Mouse (Mus musculus): ENCODE data around the gene Snap25. TPM values are rescaled to one million over a fixed set of nuclear protein-coding genes. Genes with fewer than 3 reads are reported as not detected.

The Snap25 gene
- polyA plus RNA-seq, 1 experiment from 2014 or later: 0.09 TPM

- WGBS: 60% methylated on average over 3 of the region's 3 CpGs
- Histone ChIP-seq H3K4me1 (replicated peaks; ENCODE audit: insufficient read depth, low read length) (no peaks in the 10 kb centered on the region), H3K4me3 (replicated peaks; ENCODE audit: low read depth, low read length) (no peak overlapping the region), H3K27ac (no peak overlapping the region), H3K27me3 (ENCODE audit: insufficient read depth, low read length) (no peaks in the 10 kb centered on the region), H3K36me3 (ENCODE audit: insufficient read depth, low read length) (no peaks in the 10 kb centered on the region), H3K9me3 (replicated peaks; ENCODE audit: low read length) (no peaks in the 10 kb centered on the region), H3K9ac (ENCODE audit: low read depth, low read length) (no peak overlapping the region), H3K4me2 (ENCODE audit: low read length) (no peak overlapping the region)
- DNase-seq (ENCODE audit: low spot score) (no peak), ATAC-seq (replicated peaks; ENCODE audit: low FRiP score, low read depth) (no peak)
- no peak for TF ChIP-seq CTCF (IDR thresholded peaks at IDR 0.05; ENCODE audit: low read depth)
These were observed 27.1 kb upstream of the Snap25 start for GRCm38 (mm10) chr2:136686195-136686594.

GRCm38 (mm10) chr2:136687316-136687715 is 25.9 kb upstream of the Snap25 start:
- Histone ChIP-seq H3K27me3 (ENCODE audit: insufficient read depth, low read length) (no peaks in the 10 kb centered on the region), H3K4me2 (ENCODE audit: low read length) (no peak overlapping the region), H3K4me1 (replicated peaks; ENCODE audit: insufficient read depth, low read length) (no peaks in the 10 kb centered on the region), H3K4me3 (replicated peaks; ENCODE audit: low read depth, low read length) (no peak overlapping the region), H3K36me3 (ENCODE audit: insufficient read depth, low read length) (no peaks in the 10 kb centered on the region), H3K9me3 (replicated peaks; ENCODE audit: low read length) (no peaks in the 10 kb centered on the region), H3K27ac (no peak overlapping the region), H3K9ac (ENCODE audit: low read depth, low read length) (no peak overlapping the region)
- 84% methylated on average over 4 of the region's 4 CpGs for WGBS
- ATAC-seq (replicated peaks; ENCODE audit: low FRiP score, low read depth) (no peak), DNase-seq (ENCODE audit: low spot score) (no peak)
- no peak for TF ChIP-seq CTCF (IDR thresholded peaks at IDR 0.05; ENCODE audit: low read depth)

- Histone ChIP-seq H3K36me3 (ENCODE audit: insufficient read depth, low read length) (no peaks in the 10 kb centered on the region), H3K4me2 (ENCODE audit: low read length) (no peak overlapping the region), H3K27ac (no peak overlapping the region), H3K9ac (ENCODE audit: low read depth, low read length) (no peak overlapping the region), H3K9me3 (replicated peaks; ENCODE audit: low read length) (no peaks in the 10 kb centered on the region), H3K4me1 (replicated peaks; ENCODE audit: insufficient read depth, low read length) (no peaks in the 10 kb centered on the region), H3K27me3 (ENCODE audit: insufficient read depth, low read length) (no peaks in the 10 kb centered on the region), H3K4me3 (replicated peaks; ENCODE audit: low read depth, low read length) (no peak overlapping the region)
- TF ChIP-seq CTCF (IDR thresholded peaks at IDR 0.05; ENCODE audit: low read depth): no peak
- DNase-seq (ENCODE audit: low spot score) (no peak), ATAC-seq (replicated peaks; ENCODE audit: low FRiP score, low read depth) (no peak)
- WGBS: 69% methylated on average over 4 of the region's 4 CpGs
These were observed 23.8 kb upstream of the Snap25 start for GRCm38 (mm10) chr2:136689476-136689875.

GRCm38 (mm10) chr2:136691681-136692080 is 21.6 kb upstream of the Snap25 start:
- TF ChIP-seq CTCF (IDR thresholded peaks at IDR 0.05; ENCODE audit: low read depth): no peak
- no peaks in the 10 kb centered on the region for H3K4me1 ChIP-seq (replicated peaks; ENCODE audit: insufficient read depth, low read length)
- no peak overlapping the region for H3K4me3 ChIP-seq (replicated peaks; ENCODE audit: low read depth, low read length)
- H3K4me2 ChIP-seq (ENCODE audit: low read length): no peak overlapping the region
- no peak overlapping the region for H3K9ac ChIP-seq (ENCODE audit: low read depth, low read length)
- ATAC-seq (replicated peaks; ENCODE audit: low FRiP score, low read depth) (no peak), DNase-seq (ENCODE audit: low spot score) (no peak)
- 77% methylated on average over 1 of the region's 1 CpGs for WGBS
- no peaks in the 10 kb centered on the region for H3K36me3 ChIP-seq (ENCODE audit: insufficient read depth, low read length)
- no peaks in the 10 kb centered on the region for H3K27me3 ChIP-seq (ENCODE audit: insufficient read depth, low read length)
- H3K27ac ChIP-seq: no peak overlapping the region
- H3K9me3 ChIP-seq (replicated peaks; ENCODE audit: low read length): no peaks in the 10 kb centered on the region

GRCm38 (mm10) chr2:136699429-136700227 is 13.6 kb upstream of the Snap25 start:
- DNase-seq (ENCODE audit: low spot score) (no peak), ATAC-seq (replicated peaks; ENCODE audit: low FRiP score, low read depth) (no peak)
- Histone ChIP-seq H3K4me1 (replicated peaks; ENCODE audit: insufficient read depth, low read length) (no peaks in the 10 kb centered on the region), H3K36me3 (ENCODE audit: insufficient read depth, low read length) (no peaks in the 10 kb centered on the region), H3K9me3 (replicated peaks; ENCODE audit: low read length) (no peaks in the 10 kb centered on the region), H3K27ac (no peak overlapping the region), H3K27me3 (ENCODE audit: insufficient read depth, low read length) (no peaks in the 10 kb centered on the region), H3K4me3 (replicated peaks; ENCODE audit: low read depth, low read length) (no peak overlapping the region), H3K4me2 (ENCODE audit: low read length) (no peak overlapping the region), H3K9ac (ENCODE audit: low read depth, low read length) (no peak overlapping the region)
- 72% methylated on average over 3 of the region's 3 CpGs for WGBS
- TF ChIP-seq CTCF (IDR thresholded peaks at IDR 0.05; ENCODE audit: low read depth): no peak

GRCm38 (mm10) chr2:136703376-136703775 is 9.9 kb upstream of the Snap25 start:
- Histone ChIP-seq H3K9ac (ENCODE audit: low read depth, low read length) (no peak overlapping the region), H3K27me3 (ENCODE audit: insufficient read depth, low read length) (no peaks in the 10 kb centered on the region), H3K36me3 (ENCODE audit: insufficient read depth, low read length) (no peaks in the 10 kb centered on the region), H3K4me2 (ENCODE audit: low read length) (no peak overlapping the region), H3K4me1 (replicated peaks; ENCODE audit: insufficient read depth, low read length) (no peaks in the 10 kb centered on the region), H3K9me3 (replicated peaks; ENCODE audit: low read length) (no peaks in the 10 kb centered on the region), H3K27ac (no peak overlapping the region), H3K4me3 (replicated peaks; ENCODE audit: low read depth, low read length) (no peak overlapping the region)
- TF ChIP-seq CTCF (IDR thresholded peaks at IDR 0.05; ENCODE audit: low read depth): no peak
- DNase-seq (ENCODE audit: low spot score): no peak
- WGBS: 76% methylated on average over 2 of the region's 2 CpGs
- ATAC-seq (replicated peaks; ENCODE audit: low FRiP score, low read depth): no peak

Data from kidney, postnatal 0 days (tissue).